In the genomic region with DNA sequence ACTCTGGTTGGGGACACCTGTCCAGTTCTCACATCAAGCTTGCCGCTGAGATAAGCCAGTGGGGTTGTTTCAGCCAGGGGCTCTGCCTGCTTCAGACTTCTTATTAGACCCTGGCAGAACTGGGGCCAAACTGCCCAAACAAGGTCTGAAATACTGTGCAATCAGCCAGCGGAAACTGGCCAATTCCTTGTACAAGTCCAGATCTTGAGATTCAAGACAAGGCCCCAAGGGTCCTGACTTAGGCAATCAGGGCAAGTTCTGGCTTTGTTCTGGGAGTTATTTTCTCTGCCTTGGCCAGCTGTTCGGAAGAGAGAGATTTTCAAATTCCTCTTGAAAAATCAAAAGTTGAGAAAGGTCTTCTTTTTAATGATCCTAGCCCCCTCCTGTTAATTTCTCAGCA, we compare ENCODE assay signal across 13 mouse cellular contexts.
"Had no signal": no experiment of that assay in that cellular context is flagged by ENCODE, and none has a peak within 500 bp of the region (broad histone marks: within the 10 kb centered on the region; RNA-seq: fewer than 3 reads in every experiment).

No protein-coding gene starts in this region.

- DNase-seq: kidney, postnatal 14 days; lung, postnatal 14 days; thymus, adult 2 months; thymus, postnatal 36 days had no signal

- H3K4me3 ChIP-seq: left cerebral cortex, adult 2 months; limb, embryonic 15.5 days; liver, embryonic 12.5 days; lung, embryonic 15.5 days; megakaryocyte, embryonic 14.5 days; midbrain, embryonic 15.5 days; neural tube, embryonic 12.5 days; stomach, embryonic 15.5 days had no signal

- H3K27ac ChIP-seq: left cerebral cortex, adult 2 months; limb, embryonic 15.5 days; liver, embryonic 12.5 days; lung, embryonic 15.5 days; macrophage; midbrain, embryonic 15.5 days; neural tube, embryonic 12.5 days; stomach, embryonic 15.5 days had no signal

- ATAC-seq: liver, embryonic 12.5 days; midbrain, embryonic 15.5 days had no signal

- H3K36me3 ChIP-seq: limb, embryonic 15.5 days; liver, embryonic 12.5 days; lung, embryonic 15.5 days; midbrain, embryonic 15.5 days; neural tube, embryonic 12.5 days; stomach, embryonic 15.5 days had no signal

- H3K27me3 ChIP-seq: limb, embryonic 15.5 days; liver, embryonic 12.5 days; lung, embryonic 15.5 days; megakaryocyte, embryonic 14.5 days; midbrain, embryonic 15.5 days; neural tube, embryonic 12.5 days; stomach, embryonic 15.5 days had no signal

- H3K4me1 ChIP-seq: limb, embryonic 15.5 days; liver, embryonic 12.5 days; lung, embryonic 15.5 days; megakaryocyte, embryonic 14.5 days; midbrain, embryonic 15.5 days; neural tube, embryonic 12.5 days; stomach, embryonic 15.5 days had no signal
